Mouse (Mus musculus): Measurements from ENCODE around the gene 4933427D14Rik.

The 4933427D14Rik gene

GRCm38 (mm10) chr11:72110726-72111125 lies 96.5 kb downstream of the 4933427D14Rik start:
- DNase-seq (ENCODE audit: extremely low read depth, low read depth, low spot score), result no peak

GRCm38 (mm10) chr11:72104223-72104622 lies 103.0 kb downstream of the 4933427D14Rik start:
- DNase-seq (ENCODE audit: extremely low read depth, low read depth, low spot score), result no peak
